Mouse (Mus musculus): ENCODE data around the gene Ctbp2. TPM values are rescaled to one million over a fixed set of nuclear protein-coding genes. Genes with fewer than 3 reads are reported as not detected.
A peak's percentile ranks its signal among the peaks of the same experiment; 100 is the strongest.

Gene Ctbp2
- polyA plus RNA-seq, 1 experiment: 43.2 TPM

- H3K4me3 ChIP-seq (ENCODE audit: insufficient read depth, poor library complexity, severe bottlenecking): no peak overlapping the region
- H3K79me3 ChIP-seq (ENCODE audit: low read depth): no peaks in the 10 kb centered on the region
- H3K79me2 ChIP-seq (ENCODE audit: control insufficient read depth, insufficient read depth): no peaks in the 10 kb centered on the region
- no peak overlapping the region for H3ac ChIP-seq (ENCODE audit: control insufficient read depth, insufficient read length, low read depth)
- no peak for TF ChIP-seq CTCF (IDR thresholded peaks at IDR 0.05; ENCODE audit: control insufficient read depth, insufficient read depth, insufficient read length)
- TF ChIP-seq CEBPB (IDR thresholded peaks at IDR 0.05; ENCODE audit: low read depth): no peak
- no peak for TF ChIP-seq MYOG (IDR thresholded peaks at IDR 0.05; ENCODE audit: control insufficient read depth, extremely low read depth, insufficient read length)
- TF ChIP-seq FOSL1 (IDR thresholded peaks at IDR 0.05; ENCODE audit: insufficient read depth, low read length, poor library complexity, severe bottlenecking): no peak
- TF ChIP-seq USF1 (IDR thresholded peaks at IDR 0.05; ENCODE audit: low read depth): no peak
- no peak for TF ChIP-seq MAX (IDR thresholded peaks at IDR 0.05)
- TF ChIP-seq MYOD1 (IDR thresholded peaks at IDR 0.05; ENCODE audit: control insufficient read depth, insufficient read length, low read depth): no peak
- no peaks in the 10 kb centered on the region for H3K36me3 ChIP-seq (ENCODE audit: control insufficient read depth, insufficient read depth)
- no peaks in the 10 kb centered on the region for H3K27me3 ChIP-seq (ENCODE audit: control insufficient read depth, insufficient read depth, insufficient read length)
Observed at GRCm38 (mm10) chr7:133163011-133163410, 38.9 kb upstream of the Ctbp2 start.

DNA sequence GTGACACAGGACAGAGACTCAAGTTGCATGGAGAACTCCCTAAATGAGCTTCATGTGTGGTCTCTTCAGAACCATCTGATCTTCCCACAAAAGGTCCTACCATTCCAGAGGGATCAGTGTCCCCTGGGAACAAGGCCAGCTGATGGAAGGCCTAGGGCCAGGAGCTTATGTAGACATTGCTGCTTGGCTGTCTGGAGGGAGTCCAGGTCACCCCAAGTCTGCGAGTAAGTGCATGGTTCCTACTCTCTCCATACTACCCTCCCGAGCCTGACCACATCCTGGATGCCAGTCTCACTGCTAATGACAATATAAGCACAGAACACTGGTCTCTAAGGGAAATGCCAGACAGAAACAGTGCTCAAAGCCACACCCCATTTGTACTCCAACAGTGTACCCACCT, 38.0 kb upstream of the Ctbp2 start:
- TF ChIP-seq CEBPB (IDR thresholded peaks at IDR 0.05; ENCODE audit: low read depth) (peak; percentile 87), MAX (IDR thresholded peaks at IDR 0.05) (no peak)
- H3K36me3 ChIP-seq (ENCODE audit: control insufficient read depth, insufficient read depth): no peaks in the 10 kb centered on the region

GRCm38 (mm10) chr7:133161362-133162080, 37.4 kb upstream of the Ctbp2 start:
- Histone ChIP-seq H3K27me3 (ENCODE audit: control insufficient read depth, insufficient read depth, insufficient read length) (no peaks in the 10 kb centered on the region), H3K4me3 (ENCODE audit: insufficient read depth, poor library complexity, severe bottlenecking) (no peak overlapping the region), H3K79me3 (ENCODE audit: low read depth) (no peaks in the 10 kb centered on the region), H3K36me3 (ENCODE audit: control insufficient read depth, insufficient read depth) (no peaks in the 10 kb centered on the region), H3K79me2 (ENCODE audit: control insufficient read depth, insufficient read depth) (no peaks in the 10 kb centered on the region), H3ac (ENCODE audit: control insufficient read depth, insufficient read length, low read depth) (no peak overlapping the region)
- peak; percentile 19 for TF ChIP-seq MAX (IDR thresholded peaks at IDR 0.05)
- no peak for TF ChIP-seq FOSL1 (IDR thresholded peaks at IDR 0.05; ENCODE audit: insufficient read depth, low read length, poor library complexity, severe bottlenecking)

More for the DNA sequence above, 38.0 kb upstream of the Ctbp2 start:
- Histone ChIP-seq H3ac (ENCODE audit: control insufficient read depth, insufficient read length, low read depth) (no peak overlapping the region), H3K27me3 (ENCODE audit: control insufficient read depth, insufficient read depth, insufficient read length) (no peaks in the 10 kb centered on the region), H3K79me2 (ENCODE audit: control insufficient read depth, insufficient read depth) (no peaks in the 10 kb centered on the region), H3K79me3 (ENCODE audit: low read depth) (no peaks in the 10 kb centered on the region), H3K4me3 (ENCODE audit: insufficient read depth, poor library complexity, severe bottlenecking) (no peak overlapping the region)

GRCm38 (mm10) chr7:133159519-133159918, 35.4 kb upstream of the Ctbp2 start:
- Histone ChIP-seq H3K79me3 (ENCODE audit: low read depth) (no peaks in the 10 kb centered on the region), H3K36me3 (ENCODE audit: control insufficient read depth, insufficient read depth) (no peaks in the 10 kb centered on the region), H3K27me3 (ENCODE audit: control insufficient read depth, insufficient read depth, insufficient read length) (no peaks in the 10 kb centered on the region), H3K4me3 (ENCODE audit: insufficient read depth, poor library complexity, severe bottlenecking) (no peak overlapping the region), H3ac (ENCODE audit: control insufficient read depth, insufficient read length, low read depth) (no peak overlapping the region), H3K79me2 (ENCODE audit: control insufficient read depth, insufficient read depth) (no peaks in the 10 kb centered on the region)
- TF ChIP-seq USF1 (IDR thresholded peaks at IDR 0.05; ENCODE audit: low read depth) (no peak), MYOD1 (IDR thresholded peaks at IDR 0.05; ENCODE audit: control insufficient read depth, insufficient read length, low read depth) (no peak), CTCF (IDR thresholded peaks at IDR 0.05; ENCODE audit: control insufficient read depth, insufficient read depth, insufficient read length) (no peak), CEBPB (IDR thresholded peaks at IDR 0.05; ENCODE audit: low read depth) (no peak), MYOG (IDR thresholded peaks at IDR 0.05; ENCODE audit: control insufficient read depth, extremely low read depth, insufficient read length) (no peak), MAX (IDR thresholded peaks at IDR 0.05) (no peak), FOSL1 (IDR thresholded peaks at IDR 0.05; ENCODE audit: insufficient read depth, low read length, poor library complexity, severe bottlenecking) (no peak)

DNA sequence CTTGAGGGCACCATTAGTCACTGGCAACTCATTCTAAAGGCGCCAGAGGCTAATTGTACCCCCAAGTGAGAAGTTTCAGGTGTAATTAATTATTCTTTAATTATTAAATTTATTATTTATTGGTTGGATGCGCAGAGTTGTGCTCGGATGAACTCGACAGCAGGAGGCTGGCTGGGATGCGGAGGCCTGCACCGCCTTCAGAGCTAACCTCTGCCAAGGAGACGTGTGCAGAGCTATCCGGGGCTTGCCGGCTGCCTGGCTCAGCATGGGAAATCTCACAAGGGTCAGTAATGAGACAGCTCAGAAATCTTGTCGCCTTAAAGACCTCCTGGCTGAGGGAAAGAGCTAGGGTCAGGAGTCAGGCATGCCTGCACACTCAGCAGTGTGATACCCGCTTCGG, 31.5 kb upstream of the Ctbp2 start:
- H3K79me2 ChIP-seq (ENCODE audit: control insufficient read depth, insufficient read depth): no peaks in the 10 kb centered on the region
- no peak overlapping the region for H3ac ChIP-seq (ENCODE audit: control insufficient read depth, insufficient read length, low read depth)
- H3K36me3 ChIP-seq (ENCODE audit: control insufficient read depth, insufficient read depth): no peaks in the 10 kb centered on the region
- H3K79me3 ChIP-seq (ENCODE audit: low read depth): no peaks in the 10 kb centered on the region
- TF ChIP-seq FOSL1 (IDR thresholded peaks at IDR 0.05; ENCODE audit: insufficient read depth, low read length, poor library complexity, severe bottlenecking): no peak
- no peak for TF ChIP-seq MYOD1 (IDR thresholded peaks at IDR 0.05; ENCODE audit: control insufficient read depth, insufficient read length, low read depth)
- no peak for TF ChIP-seq CTCF (IDR thresholded peaks at IDR 0.05; ENCODE audit: control insufficient read depth, insufficient read depth, insufficient read length)
- TF ChIP-seq MYOG (IDR thresholded peaks at IDR 0.05; ENCODE audit: control insufficient read depth, extremely low read depth, insufficient read length): no peak
- no peak for TF ChIP-seq USF1 (IDR thresholded peaks at IDR 0.05; ENCODE audit: low read depth)
- no peak for TF ChIP-seq MAX (IDR thresholded peaks at IDR 0.05)
- TF ChIP-seq CEBPB (IDR thresholded peaks at IDR 0.05; ENCODE audit: low read depth): no peak
- no peak overlapping the region for H3K4me3 ChIP-seq (ENCODE audit: insufficient read depth, poor library complexity, severe bottlenecking)
- no peaks in the 10 kb centered on the region for H3K27me3 ChIP-seq (ENCODE audit: control insufficient read depth, insufficient read depth, insufficient read length)

DNA sequence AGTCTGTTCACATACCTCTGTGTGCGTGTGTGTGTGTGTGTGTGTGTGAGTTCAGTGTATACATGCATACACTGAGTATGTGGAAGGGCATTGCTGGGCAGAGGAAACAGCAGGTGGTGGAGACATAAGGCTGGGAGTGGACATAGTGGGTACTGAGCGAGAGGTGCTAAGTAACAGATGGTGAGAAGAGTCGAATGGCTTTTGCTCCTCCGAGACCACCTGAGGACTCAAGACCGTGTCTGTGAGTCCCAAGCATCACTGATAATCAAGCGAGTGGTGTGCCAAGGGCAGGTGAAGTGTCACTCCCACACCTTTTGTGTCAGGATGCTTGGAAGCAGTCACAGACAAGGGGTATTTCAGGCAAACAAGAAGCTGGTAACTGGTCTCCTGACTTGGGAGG, 30.7 kb upstream of the Ctbp2 start:
- Histone ChIP-seq H3K79me3 (ENCODE audit: low read depth) (no peaks in the 10 kb centered on the region), H3K79me2 (ENCODE audit: control insufficient read depth, insufficient read depth) (no peaks in the 10 kb centered on the region), H3K4me3 (ENCODE audit: insufficient read depth, poor library complexity, severe bottlenecking) (no peak overlapping the region), H3K36me3 (ENCODE audit: control insufficient read depth, insufficient read depth) (no peaks in the 10 kb centered on the region), H3ac (ENCODE audit: control insufficient read depth, insufficient read length, low read depth) (no peak overlapping the region), H3K27me3 (ENCODE audit: control insufficient read depth, insufficient read depth, insufficient read length) (no peaks in the 10 kb centered on the region)
- TF ChIP-seq CTCF (IDR thresholded peaks at IDR 0.05; ENCODE audit: control insufficient read depth, insufficient read depth, insufficient read length) (no peak), MAX (IDR thresholded peaks at IDR 0.05) (no peak), FOSL1 (IDR thresholded peaks at IDR 0.05; ENCODE audit: insufficient read depth, low read length, poor library complexity, severe bottlenecking) (no peak), CEBPB (IDR thresholded peaks at IDR 0.05; ENCODE audit: low read depth) (no peak)
